Mouse (Mus musculus): ENCODE results near the gene Steap4.

GRCm38 (mm10) chr5:8002827-8003226 lies 42.6 kb downstream of the Steap4 start:
- TF ChIP-seq POLR2A (IDR thresholded peaks at IDR 0.05; ENCODE audit: insufficient read depth, low read length) (no peak), CTCF (IDR thresholded peaks at IDR 0.05; ENCODE audit: low read depth, low read length) (no peak), EP300 (IDR thresholded peaks at IDR 0.05; ENCODE audit: insufficient read depth, low read depth, low read length) (no peak)
